Mouse (Mus musculus): Measurements from ENCODE around the gene Nrarp.

GRCm38 (mm10) chr2:25197191-25197590 is 16.6 kb downstream of the Nrarp start:
- TF ChIP-seq CTCF (conservative IDR thresholded peaks at IDR 0.05; ENCODE audit: low read length) (no peak), POU5F1 (IDR thresholded peaks at IDR 0.05; ENCODE audit: borderline replicate concordance, low read length) (no peak)

All from E14TG2a.4 (cell line).